Mouse (Mus musculus) heart, postnatal 36 days (tissue): Measurements from ENCODE around the gene Zfp786. TPM values are rescaled to one million over a fixed set of nuclear protein-coding genes. Genes with fewer than 3 reads are reported as not detected.
A peak's percentile ranks its signal among the peaks of the same experiment; 100 is the strongest.

ENCODE experiments used
- DNase-seq, 2 experiments: peaks; one replicate each; pipeline ENCODE4 v3.0.0; 2021 to 2022
- intact Hi-C: fragments of 180-260 bp; cut with DNase I; formaldehyde crosslinking; loops from one replicate; pipeline ENCODE4 v1.15.1; 2025
- total RNA-seq, 2 experiments: library from RNA; stranded (reverse); gene quantifications; 2 replicates each; pipeline ENCODE4 v1.2.3; 2021

The Zfp786 gene
- total RNA-seq, 2 experiments from 2014 or later: 0.68 to 0.72 TPM

DNA sequence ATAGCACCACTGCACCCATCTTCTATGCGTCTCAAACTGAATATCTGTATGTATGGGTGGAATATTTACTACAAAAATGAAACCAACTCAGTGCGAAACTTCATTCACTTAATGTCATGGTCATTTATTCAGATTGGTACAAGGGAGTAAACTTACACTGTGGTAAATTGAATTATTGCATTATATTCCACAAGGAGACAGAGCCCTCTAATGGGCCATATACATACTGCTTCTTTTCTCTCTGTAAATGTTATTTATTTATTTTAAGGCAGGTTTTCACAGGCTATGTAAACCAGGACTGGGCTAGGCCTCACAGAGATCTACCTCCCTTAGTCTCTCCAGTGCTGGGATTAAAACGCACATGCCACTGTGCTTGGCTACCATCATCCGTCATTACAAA lies 3.2 kb downstream of the Zfp786 start:
- no peak for DNase-seq
- intact Hi-C loops: no loop called here

DNA sequence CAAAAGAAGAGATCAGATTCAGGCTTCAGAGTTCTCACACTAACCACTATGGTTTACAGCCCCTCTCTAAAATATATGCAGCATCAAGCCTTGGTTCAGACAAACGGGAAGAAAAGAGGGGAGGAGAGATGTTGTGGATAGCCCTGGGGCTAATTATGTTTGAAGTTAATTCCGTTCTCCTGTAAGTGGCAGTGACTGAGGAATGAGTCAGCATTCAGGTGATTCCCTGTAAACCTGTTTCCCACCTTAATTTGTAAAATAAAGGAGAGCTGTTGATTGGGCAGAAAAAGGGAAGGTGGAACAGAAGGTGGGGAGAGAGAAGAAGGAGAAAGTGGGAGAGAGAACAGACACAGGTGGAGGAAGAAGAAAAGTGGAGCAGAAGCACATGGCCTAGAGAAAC lies 6.4 kb downstream of the Zfp786 start:
- no peak for DNase-seq
- intact Hi-C loops: no loop called here

DNA sequence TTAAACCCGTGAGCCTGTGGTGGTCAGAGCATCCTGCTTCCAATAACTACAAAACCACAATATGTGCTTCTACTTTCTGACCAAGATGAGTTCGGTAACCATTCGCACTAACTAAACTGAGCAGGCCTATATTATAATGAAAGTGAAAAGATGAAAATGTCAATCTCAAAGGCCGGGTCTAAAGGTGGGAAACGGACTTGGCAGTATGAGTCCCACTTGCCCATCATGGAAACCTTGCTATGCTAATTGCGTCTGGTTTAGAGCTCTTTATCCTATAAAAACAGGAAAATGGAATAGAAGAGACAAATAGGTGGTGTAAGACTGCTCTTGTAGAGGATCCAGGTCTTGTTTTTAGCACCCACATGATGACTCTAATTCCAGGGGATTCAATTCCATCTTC lies 8.9 kb downstream of the Zfp786 start:
- intact Hi-C loops: no loop called here

DNA sequence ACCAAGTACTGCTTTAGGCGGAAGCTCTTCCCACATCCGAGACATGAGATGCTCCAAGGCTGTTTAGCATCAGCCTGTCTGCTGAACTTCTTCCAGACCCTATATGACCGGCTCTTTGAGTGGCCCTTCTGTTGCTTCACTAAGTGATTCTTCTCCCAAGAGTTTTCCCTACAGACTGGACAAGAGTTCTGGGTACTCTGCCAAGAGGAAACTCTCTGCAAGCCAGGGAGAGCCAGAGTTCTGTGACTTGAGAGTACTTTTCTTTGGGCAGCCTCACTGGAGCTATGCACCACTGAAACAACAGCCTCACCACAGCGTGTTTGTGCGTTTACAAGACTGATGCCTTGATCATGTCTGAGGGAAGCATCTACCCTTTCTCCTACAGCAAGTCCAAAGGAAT lies 9.4 kb downstream of the Zfp786 start:
- no peak for DNase-seq
- intact Hi-C loops: no loop called here

More for the DNA sequence above, 8.9 kb downstream of the Zfp786 start:
- DNase-seq: no peak

DNA sequence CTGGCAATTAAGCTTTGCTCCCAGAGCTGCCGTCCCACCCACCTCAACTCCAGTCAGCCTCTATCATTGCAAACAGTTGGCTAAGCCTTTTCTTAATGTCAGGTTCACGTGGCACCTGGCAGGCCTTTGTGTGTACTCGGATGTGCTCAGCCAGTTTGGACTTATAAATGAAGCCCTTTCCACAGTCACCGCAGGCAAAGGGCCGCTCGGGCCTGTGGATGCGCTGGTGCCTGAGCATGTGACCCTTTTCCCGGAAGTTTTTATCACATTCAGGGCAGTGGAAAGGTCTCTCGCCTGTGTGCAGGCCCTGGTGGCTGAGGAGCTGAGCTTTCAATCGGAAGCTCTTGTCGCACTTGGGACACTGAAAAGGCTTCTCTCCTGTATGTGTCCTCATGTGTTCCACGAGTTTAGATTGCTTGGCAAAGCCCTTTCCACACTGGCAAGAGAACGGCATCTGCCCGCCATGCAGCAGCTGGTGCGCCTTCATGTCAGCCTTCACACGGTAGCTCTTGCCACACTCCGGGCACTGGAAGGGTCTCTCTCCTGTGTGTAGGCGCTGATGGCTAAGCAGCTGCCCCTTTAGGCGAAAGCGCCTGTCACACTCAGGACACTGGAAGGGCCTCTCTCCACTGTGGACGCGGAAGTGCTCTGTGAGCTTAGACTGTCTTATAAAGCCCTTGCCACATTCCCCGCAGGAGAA lies 10.9 kb downstream of the Zfp786 start:
- no peak for DNase-seq
- intact Hi-C loops: no loop called here

DNA sequence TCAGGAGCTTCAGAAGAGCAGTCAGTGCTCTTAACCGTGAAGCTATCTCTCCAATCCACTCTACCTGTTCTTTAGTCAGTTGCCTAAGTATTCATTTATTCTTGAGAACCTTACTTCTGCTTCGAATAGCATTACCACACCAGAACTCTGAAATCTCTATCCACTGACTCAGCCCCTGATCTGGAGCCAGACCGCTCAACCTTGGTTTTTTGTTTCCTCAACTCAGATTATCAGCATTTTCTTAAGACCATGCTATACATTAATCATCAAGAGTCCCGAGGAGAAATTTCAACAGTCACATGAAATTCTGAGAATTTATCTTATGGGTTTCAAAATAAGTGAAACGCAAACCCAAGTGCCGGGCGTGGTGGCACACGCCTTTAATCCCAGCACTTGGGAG lies 11.9 kb downstream of the Zfp786 start:
- DNase-seq: no peak

DNA sequence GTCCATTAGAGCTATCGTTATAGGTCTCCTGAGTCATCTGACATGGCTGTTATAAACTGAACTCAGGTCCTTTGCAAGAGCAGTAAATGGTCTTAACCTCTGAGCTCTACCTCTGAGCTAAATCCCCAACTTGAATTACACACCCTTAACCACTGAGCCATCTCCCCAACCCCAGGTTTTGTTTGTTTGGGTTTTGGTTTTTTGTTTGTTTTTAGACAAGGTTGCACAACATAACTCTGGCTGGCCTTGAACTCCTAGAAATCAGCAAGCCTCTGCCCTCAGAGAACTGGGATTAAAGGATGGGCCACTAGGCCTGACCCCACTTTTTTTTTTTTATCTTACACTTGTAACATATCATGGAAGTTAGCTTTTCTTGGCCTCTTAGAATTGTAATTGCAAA lies 14.5 kb downstream of the Zfp786 start:
- intact Hi-C loops: no loop called here
- no peak for DNase-seq

More for the DNA sequence above, 11.9 kb downstream of the Zfp786 start:
- intact Hi-C loops: no loop called here

DNA sequence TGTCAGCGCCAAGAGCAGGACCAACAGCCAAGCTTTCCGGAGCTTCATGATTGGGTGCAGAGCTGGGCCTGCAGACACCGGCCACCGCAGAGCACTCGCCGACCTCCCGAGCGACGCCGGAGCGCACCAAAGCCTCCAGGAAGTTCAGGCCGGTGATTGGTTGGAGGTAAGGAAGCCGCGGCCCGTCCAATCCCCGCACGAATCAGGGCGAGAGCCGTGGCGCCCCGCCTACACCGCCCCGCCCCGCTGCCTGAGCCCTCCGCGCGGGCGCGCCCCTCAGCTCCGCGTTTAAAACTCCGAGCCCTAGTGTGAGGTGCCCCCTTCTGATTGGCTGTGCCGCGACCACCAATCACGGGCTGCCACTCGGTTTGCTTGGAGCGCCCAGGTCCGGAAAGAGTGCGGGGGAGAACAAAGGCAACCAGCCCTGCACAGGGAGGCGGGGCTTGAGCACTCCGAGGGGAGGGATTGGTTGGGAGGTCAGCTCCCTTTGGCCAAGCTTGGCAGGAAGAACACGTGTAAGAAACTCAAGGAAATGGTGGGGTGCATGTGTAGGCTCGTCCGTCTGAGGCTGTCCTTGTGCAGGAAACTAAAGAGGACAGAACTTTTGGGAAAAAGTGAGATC lies 17.3 kb downstream of the Zfp786 start, which contains the start of gene Pdia4:
Gene Pdia4 (minus strand): TSS at position 174 of the 622 bp plus-strand sequence.
- DNase-seq: peak; percentile 96 to 97
- intact Hi-C loops: no loop called here

DNA sequence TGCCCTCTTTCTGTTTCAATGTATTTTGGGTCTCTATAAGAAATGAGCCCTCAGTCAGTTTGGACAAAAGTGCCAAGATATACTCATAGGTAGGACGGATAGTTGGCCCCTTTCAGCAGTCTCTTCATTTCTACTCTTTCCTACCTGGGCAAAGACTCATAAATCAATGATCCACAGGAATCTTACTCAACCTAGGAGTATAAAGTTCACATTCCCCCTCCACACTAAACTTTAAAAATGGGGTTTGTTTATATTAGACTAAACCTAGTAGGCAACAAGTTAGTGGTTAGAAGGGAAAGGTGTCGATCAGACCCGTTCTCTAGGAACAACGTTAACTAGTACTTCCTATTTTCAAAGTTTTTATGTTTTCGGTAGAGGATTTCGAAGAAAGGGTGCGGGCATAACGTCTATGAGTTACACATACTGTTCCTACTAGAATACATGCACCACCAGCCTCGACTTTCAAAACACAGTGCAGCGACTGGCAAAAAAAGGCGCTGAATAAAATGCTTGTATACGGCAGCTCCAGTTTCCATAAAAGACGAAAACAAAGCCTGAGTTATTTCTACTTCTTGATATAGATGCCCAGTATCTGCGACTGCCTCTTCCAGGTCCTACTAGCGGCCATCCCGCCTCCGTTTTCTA lies 18.3 kb downstream of the Zfp786 start:
- intact Hi-C loops: no loop called here
- DNase-seq: no peak

DNA sequence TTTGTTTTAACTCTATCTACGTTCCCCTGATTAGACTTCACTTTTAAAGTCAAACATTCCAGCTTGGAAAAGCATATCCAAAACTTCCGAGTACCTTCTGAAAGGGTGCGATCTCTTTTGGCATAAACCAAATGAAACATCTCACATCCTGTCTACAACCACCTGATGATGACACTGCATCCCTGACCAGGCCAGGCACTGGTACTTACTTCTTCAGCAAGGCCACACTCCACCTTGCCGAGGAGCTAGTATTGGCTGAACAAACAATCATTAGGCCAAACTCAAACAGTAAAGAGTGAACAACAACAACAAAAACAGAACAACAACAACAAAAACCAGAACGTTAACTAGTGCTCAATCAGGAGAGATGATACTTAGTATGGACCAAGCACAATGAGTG lies 19.3 kb downstream of the Zfp786 start:
- intact Hi-C loops: loop anchor here (2.0 kb wide), 1 partner anchor 15 kb away; no protein-coding TSS in a partner anchor
- DNase-seq: no peak

DNA sequence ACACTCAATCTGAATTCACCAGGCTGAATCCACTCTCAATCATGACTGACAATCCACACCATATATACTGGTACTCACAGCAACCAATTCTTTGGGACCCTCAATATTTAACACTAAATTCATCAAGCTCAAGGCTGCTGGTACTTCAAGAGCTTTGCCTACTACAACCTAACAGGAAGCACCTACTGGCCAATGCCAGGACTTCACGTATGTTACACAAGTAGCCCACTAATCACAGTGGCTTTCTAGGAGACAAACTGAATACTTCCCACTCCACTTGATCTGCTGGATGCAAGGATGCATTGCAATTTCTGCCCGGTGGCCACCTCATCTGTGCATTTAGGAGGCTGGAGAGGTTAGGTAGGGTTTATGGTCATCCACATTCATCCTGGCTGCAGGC lies 20.5 kb downstream of the Zfp786 start:
- intact Hi-C loops: loop anchor here (2.0 kb wide), 1 partner anchor 13 kb away; no protein-coding TSS in a partner anchor
- DNase-seq: no peak

DNA sequence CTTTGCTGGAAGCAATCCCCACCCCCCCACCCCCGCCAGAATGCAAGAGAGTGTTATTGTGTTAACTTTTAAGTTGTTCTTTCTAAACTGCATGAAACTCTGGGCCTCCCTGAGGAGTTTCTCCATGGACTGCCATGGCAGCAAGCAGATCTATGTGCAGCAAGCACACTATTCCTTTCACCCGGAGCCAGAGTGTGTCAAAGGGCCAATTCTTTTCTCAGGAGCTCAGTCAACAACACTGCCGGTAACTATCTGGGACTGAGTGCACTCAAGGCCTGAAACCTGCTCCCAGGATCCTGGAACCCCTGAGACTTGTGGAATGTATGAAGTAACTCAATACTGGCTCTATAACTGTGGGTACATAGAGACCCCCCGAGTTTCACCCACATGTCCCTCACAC lies 21.6 kb downstream of the Zfp786 start:
- no peak for DNase-seq
- intact Hi-C loops: no loop called here

DNA sequence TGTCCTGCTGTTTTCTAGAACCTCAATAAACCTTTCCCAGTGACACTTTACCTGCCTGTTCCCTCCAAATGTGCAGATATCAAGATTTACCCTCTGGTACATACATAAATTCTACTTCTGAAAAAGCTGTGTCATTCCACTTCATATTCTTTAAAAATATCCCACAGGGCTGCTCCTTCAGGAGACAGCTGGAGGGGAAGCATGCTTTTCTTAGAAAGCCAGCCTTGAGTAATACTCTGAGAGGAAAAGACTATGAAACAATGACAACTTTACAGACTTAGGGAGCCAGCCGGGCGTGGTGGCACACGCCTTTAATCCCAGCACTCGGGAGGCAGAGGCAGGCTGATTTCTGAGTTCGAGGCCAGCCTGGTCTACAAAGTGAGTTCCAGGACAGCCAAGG lies 22.1 kb downstream of the Zfp786 start:
- intact Hi-C loops: no loop called here
- DNase-seq: no peak

DNA sequence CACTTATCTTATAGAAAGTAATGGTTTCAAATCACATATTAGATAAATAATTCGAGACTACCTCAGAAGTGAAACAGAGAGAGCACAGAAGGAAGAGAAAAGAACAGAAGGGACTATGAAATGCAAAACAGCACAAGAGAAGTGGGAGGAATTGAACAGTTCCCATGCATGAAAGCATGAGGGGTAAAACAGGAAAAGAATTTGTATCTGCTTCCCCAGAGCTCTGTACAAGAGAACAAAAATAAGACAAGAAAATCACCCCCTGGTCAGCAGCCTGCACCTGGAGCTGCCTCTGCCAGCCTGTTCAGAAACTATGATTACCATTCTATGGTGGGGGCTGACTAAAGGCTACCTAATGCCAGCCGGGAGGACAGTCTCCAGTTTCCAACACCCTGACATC lies 23.2 kb downstream of the Zfp786 start:
- intact Hi-C loops: no loop called here
- no peak for DNase-seq

DNA sequence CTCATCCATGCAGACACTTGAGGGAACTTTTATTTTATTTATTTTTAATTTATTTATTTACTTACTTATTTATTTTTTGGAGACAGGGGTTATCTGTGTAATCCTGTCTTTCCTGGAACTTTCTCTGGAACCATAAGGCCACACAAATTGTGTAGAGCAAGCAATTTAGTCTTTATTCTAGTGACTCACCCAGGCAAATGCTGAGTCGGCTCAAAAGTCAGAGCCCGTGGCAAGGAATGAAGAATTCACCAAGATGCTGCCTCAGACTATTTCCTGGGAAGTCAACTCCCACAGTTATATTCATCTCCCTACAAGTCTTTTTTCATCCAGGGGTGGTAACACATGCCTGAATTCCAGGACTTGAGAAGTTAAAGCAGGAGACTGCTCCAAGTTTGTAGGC lies 25.1 kb downstream of the Zfp786 start:
- DNase-seq: no peak
- intact Hi-C loops: no loop called here

DNA sequence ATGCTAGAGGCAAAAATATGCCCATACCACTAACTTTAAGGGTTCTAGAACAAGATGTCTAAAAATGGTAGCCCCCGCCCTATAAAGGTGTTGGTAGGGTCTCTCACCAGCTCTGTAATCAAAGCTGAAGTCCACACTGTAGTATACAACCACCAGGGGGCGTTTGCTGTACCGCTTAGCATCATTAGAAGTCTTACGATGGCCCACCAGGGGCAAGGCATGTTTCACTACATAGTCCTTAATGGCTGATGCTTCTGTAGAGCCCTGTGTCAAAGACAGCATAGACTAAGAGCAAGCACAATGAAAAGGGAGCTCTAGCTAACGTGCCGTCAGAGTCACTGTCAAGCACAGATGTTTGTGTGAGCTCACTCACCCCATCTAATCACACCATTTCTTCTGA lies 31.6 kb downstream of the Zfp786 start:
- intact Hi-C loops: loop anchor here (1.0 kb wide), 1 partner anchor 31 kb away; the partner anchor contains the start of gene Zfp786
- peak; percentile 50 to 58 for DNase-seq

DNA sequence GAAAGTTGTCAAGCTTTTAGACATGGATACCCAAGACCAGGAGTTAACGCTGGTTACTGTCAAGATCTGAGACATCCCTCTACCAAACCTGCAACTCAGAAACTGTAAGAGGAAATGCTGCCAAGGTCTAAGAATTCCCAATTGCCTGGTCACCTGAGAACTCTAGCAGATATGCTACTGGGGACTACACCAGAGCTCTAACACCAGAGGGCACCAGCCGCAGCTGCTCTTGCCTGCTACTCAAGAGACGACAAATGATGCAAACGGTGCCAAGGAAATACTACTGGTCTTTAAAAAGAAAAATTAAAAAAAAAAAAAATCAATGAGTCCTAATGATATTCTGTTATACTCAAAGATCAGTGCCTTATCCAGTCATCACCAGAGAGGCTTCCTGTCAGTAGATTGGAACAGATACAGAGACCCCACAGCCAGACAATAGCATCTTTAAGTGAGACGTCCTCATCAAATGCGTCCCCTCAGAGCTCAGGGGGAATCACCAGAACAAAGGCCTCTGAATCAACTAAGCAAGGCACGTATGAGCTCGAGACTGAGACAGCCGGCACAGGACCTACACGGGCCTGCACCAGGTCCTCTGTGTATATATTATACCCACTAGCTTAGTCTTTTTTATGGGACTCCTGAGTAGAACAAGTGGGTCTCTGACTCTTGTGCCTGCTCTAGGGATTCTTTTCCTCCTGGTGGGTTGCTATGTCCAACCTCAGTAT lies 36.4 kb downstream of the Zfp786 start:
- no peak for DNase-seq
- intact Hi-C loops: no loop called here

DNA sequence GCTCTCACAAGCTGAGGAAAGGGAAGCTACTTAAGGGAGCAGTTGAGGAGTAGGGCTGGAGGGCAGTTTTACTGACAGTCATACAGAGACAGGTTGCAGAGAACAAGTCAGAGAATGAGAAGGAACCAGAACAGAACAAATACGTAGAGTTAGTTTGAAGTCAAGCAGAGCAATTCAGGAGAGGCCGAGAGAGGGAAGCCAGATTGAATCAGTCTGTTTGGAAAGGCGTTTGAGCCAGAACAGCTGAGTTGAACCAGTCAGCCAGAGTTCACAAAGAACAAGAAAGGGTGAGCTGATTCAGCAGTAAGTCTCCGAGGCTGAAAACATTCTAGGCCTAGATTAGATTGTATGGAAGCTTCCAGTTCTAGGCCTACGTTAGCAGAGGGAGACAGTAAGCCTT lies 37.4 kb downstream of the Zfp786 start:
- intact Hi-C loops: no loop called here
- DNase-seq: no peak

DNA sequence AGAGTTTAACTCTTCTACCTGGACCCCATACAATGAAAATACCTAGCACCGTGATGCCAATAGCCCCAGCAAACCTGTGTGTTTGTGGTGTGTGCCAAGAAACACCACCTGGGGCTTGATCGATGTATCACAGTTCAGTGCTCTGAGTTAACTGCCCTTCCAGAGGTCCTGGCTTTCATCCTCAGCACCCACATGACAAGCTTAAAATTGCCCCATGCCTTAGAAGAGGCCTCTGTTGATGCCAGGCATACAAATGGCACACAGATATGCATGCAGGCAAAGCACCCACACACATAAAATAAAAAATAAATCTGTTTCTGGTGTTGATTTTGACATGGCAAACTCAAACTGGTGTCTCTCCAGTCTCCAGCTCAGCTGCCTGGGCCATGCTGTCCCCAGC lies 38.1 kb downstream of the Zfp786 start:
- intact Hi-C loops: no loop called here
- no peak for DNase-seq

DNA sequence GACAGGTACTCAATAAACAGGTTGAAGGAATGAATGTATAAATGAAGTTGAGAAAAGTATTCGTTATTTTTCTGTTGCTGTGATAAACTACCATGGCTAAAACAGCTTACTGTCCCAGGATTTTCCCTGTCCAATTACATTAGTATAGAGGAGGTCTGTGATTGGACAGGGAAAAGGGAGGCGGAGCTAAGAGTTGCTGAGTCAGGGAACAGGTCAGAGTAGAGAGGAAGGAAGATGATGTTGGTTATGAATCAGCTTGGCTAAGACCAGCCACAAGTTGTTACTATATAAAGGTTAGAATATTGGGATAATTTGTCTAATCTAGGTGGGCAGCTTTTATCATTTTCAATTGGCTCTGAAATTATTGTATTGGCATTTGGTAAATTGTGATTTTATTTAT lies 39.9 kb downstream of the Zfp786 start:
- no peak for DNase-seq
- intact Hi-C loops: no loop called here

DNA sequence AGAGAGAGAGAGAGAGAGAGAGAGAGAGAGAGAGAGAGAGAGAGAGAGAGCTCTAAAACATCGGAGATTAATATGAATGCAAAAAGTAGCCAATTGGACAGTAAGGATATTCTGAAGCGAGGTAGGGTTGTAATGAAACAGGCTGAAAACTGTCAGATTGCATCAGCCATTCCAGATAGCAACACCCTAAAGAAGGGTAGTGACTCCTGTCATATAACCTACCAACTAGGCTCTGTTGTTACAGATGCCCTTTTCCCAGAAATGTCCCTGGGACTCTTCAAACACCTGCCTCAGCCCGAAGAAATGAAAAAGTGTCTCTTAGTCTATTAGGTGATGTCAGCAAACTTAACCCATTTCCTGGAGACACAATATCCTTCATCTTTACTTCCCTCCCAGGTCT lies 41.8 kb downstream of the Zfp786 start:
- no peak for DNase-seq
- intact Hi-C loops: loop anchor here (1.0 kb wide), 1 partner anchor 25 kb away; no protein-coding TSS in a partner anchor
